Mouse (Mus musculus) heart, postnatal 4 days (tissue): ENCODE measurements around the gene Snx3. TPM values are rescaled to one million over a fixed set of nuclear protein-coding genes. Genes with fewer than 3 reads are reported as not detected.

Source experiments
- DNase-seq: peaks from one replicate; pipeline ENCODE4 v3.0.0; 2021
- total RNA-seq, 2 experiments: library from RNA; stranded (reverse); gene quantifications; 2 replicates each; pipeline ENCODE4 v1.2.3; 2021

Snx3 gene
- total RNA-seq, 2 experiments from 2014 or later = 211 to 223 TPM

DNA sequence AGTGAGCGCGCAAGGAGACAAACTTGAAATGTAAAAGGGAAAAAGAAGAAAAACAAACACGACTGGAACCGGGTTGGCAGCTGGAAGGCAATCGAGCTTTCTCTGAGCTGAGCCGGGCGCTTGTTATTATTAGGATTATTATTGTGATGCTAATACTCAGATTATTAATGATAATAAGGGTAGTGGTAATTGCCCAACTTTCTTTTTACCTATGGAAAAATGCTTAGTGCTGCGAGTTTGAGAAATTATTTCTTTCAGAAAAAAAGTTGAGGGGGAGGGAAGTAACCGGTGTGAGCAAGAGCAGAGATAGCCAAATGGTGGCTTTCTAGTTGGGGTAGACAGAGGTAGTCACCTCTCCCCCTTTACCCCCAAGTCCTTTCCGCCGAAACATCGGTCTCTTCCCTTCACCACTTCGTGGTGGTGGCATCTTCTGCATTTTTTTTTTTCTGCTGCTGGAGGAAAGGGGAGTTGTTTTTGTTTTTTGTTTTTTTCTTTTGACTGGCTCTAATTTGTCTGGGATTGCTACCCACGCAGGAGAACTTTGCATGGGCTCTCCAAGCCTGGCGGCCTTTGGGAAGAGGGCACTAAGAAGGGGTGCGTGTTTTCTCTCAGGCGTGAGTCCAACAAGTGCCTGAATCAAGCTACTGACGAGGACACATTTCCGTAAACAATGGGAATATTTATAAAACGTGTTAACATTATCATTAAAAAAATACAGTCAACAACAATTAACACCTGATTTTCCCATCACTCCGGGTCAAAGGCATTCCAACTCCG is 77.1 kb downstream of the Snx3 start:
- no peak for DNase-seq

DNA sequence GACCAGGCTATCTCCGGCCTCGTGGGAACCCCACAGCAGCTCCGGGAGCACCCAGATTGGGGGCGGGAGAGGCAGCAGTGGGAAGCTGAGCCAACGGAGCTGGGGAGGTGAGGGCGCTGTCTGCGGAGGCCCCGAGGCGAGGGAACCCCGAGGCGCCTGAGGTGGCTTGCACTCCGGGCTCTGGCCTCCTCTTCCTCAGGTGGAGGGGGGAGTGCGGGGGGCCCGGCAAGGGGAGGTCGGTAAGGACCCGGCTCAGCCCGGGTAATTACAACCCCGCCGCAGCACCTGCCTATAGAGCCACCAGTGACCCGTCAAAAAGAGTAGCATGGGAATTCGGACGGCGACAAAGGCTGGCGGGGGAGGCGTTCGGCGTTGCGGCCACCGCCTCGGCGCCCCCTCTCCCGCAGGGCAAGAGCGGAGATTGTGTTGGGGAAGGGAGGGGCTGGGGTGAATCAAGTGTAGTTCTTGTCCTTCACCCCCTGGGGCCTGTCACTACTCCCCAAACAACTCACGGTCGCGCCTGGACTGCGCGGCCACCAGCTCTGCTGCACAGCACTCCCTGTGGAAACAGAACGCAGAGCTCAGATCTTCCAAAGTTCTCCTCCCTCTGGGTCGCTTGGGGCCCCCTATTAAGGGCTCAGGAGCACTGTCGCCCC is 77.8 kb downstream of the Snx3 start:
- DNase-seq = no peak

DNA sequence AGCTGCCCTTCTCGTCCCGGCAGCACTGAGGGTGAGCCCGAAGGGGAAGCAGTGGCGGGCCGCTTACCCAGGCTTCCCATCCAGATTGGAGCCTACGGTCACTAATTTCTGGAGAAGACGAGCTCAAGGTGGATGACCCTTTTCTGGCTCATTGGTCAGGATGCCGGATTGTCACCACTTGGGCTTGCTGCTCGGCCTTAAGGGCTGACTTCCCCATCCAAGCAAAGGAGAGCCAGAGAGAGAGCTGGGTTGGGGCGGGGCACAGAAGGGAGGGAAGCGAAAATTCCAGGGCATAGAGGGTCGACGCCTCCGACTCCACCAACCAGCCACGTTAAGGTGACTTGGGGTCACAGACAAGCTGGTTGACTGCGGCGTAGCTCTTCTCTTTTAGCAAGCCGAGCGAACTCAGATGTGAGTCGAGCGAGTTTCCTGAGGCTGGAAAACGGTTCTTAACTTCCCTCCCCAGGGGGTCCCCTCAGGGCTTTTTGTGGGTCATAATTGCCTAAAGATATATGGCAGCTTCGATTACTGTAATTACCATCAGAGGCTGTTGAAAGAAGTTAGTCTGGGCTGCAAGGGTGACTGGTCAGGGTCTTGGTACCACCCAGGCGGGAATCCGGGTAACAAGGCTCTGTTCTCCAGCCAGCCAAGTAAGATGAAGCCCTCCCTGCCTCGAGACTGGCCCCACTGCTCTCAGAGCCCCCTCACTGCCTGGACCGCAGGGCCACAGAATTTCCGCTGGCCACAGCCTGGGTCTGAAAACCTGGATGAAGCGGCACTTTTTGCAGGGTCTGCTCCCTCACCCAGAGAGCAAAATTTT is 78.5 kb downstream of the Snx3 start:
- DNase-seq = no peak

DNA sequence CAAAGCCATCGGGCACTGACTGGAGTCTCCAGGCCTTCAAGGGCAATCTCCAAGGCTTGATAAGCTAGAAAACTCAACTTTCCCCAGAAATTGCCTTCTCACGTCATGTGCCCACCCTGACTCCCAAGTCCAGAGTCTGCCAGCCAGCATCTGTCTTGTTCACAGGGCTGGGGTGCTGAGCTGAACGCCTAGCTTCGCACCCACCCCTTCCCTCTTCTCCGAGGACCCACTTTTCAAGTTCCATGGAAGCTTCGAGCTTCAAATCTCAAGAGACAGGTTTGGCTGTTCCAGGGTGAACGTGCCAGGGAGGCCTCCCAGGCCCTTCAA is 79.1 kb downstream of the Snx3 start:
- DNase-seq = no peak

DNA sequence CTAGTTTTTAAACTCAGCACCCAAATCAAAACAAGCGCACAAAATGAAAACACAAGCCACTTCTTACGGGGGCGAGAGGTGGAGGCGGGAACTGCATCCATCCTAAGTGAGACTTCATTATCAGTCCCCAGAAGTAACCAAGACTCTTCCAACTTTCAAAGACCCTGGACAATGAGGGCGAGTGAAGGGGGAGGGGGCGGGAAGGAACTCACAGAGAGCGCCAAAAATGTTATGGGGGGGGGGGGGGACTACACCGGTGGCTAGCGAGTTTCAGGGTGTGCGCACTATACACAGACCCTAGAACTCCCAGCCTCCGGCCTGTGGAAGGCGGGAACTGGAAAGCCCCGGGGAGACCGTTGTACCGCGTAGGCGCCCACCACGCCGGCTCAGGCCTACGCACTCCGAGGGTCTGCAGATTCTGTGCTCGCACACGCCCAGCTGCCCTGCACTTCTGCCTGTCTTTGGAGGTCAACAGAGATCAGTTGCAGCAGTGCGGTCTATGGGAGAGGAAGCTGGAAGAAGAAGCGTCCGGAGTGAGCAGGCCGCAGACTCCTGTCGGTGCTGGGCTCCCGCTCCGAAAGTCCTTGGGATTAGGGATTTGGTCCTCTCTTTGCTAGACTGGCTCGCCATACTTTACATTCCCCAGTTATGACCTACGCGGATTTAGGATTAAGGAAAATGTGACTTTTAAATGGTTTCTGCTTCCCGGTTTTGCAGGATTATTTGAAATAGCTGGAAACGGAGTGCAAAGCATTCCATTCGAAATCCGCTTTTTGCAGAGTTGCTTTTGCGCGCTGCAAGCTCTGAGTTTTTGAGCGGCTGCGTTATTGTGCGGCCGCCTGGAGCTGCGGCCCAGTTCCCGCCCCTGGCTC is 80.1 kb downstream of the Snx3 start:
- DNase-seq = no peak

- DNase-seq = no peak
Measured at GRCm38 (mm10) chr10:42582566-42583110, 80.8 kb downstream of the Snx3 start.

- no peak for DNase-seq
Measured at GRCm38 (mm10) chr10:42583157-42583872, 81.5 kb downstream of the Snx3 start, which contains the start of the genes Nr2e1 and Ostm1. Gene Nr2e1 (minus strand): TSS chr10:42583632. Gene Ostm1 (plus strand): TSS chr10:42583822.

GRCm38 (mm10) chr10:42583902-42584435 is 82.1 kb downstream of the Snx3 start:
- no peak for DNase-seq

DNA sequence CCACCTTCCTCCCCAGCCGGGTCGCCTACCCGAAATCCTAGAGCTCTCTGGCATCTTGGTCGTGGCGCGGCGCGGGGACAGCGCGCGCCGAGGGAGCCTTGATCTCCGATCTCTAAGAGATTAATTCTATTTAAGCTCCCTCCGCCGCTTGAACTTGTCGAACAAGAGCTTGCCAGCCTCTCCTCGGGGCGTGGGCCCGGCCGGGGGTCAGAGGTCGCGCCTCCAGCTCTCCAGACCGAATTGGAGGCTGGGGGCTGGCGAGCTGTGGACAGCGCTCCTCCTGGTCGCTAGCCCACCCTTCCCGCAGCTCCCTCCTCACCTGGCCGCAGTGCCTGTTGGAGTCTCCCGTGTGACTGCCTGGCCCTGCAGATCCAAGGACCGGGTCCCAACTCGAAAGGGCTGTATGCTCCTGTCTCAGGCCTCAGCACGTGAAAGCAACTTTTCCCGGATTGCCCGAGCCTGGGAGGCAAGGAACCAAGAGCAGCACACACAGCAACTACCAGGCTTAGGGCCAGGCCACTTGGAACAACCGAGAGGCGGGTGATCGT is 82.7 kb downstream of the Snx3 start:
- DNase-seq = no peak

Other genes with a start within 250 kb of the Snx3 start
- 10 to 100 TPM; 29.4 to 33.1 TPM for gene Foxo3, start 225.3 kb upstream of the Snx3 start, total RNA-seq
- gene Afg1l, start 23.5 kb upstream of the Snx3 start, total RNA-seq = 10 to 100 TPM; 19.2 to 22.1 TPM
- gene Nr2e1, start 81.6 kb downstream of the Snx3 start, total RNA-seq = not detected
- gene Ostm1, start 81.8 kb downstream of the Snx3 start, total RNA-seq = 10 to 100 TPM; 18.2 to 19.9 TPM